Mouse (Mus musculus) ES-Bruce4 (cell line): ENCODE results near the gene Furin. TPM values are rescaled to one million over a fixed set of nuclear protein-coding genes. Genes with fewer than 3 reads are reported as not detected.

Experiments used
- H3K27ac ChIP-seq: 2 replicates; pipeline ENCODE4 v1.5.1; 2012; ENCODE audit warnings: low read length, inconsistent platforms; ENCODE audit not compliant: insufficient read depth
- H3K27me3 ChIP-seq: 2 replicates; pipeline ENCODE4 v1.6.1; 2012; ENCODE audit warnings: mild to moderate bottlenecking, low read length, inconsistent platforms; ENCODE audit not compliant: control insufficient read depth, poor library complexity, insufficient read depth, severe bottlenecking
- H3K36me3 ChIP-seq: 2 replicates; pipeline ENCODE4 v1.6.1; 2012; ENCODE audit warnings: inconsistent platforms, mild to moderate bottlenecking, low read length, moderate library complexity; ENCODE audit not compliant: control insufficient read depth, poor library complexity, insufficient read depth, severe bottlenecking
- H3K4me1 ChIP-seq: one replicate; pipeline ENCODE4 v1.8.1; 2011; ENCODE audit warnings: low read length; ENCODE audit not compliant: control insufficient read depth, insufficient read depth
- H3K4me3 ChIP-seq: 2 replicates; pipeline ENCODE4 v1.5.1; 2011; ENCODE audit warnings: low read depth, mild to moderate bottlenecking, low read length
- H3K9ac ChIP-seq: 2 replicates; pipeline ENCODE4 v1.6.1; 2012; ENCODE audit warnings: low read depth, mild to moderate bottlenecking, inconsistent platforms; ENCODE audit not compliant: poor library complexity, severe bottlenecking
- H3K9me3 ChIP-seq: replicated peaks from 2 replicates; pipeline ENCODE4 v1.6.1; 2012; ENCODE audit warnings: mild to moderate bottlenecking, low read length, inconsistent platforms; ENCODE audit not compliant: control insufficient read depth, poor library complexity, insufficient read depth, severe bottlenecking
- CTCF ChIP-seq: IDR thresholded peaks from one replicate; pipeline ENCODE4 v1.8.1; 2011; ENCODE audit warnings: low read depth, low read length
- EP300 ChIP-seq: IDR thresholded peaks from 2 replicates; pipeline ENCODE4 v1.6.1; 2011; ENCODE audit warnings: low read depth, low read length; ENCODE audit not compliant: insufficient read depth
- POLR2A ChIP-seq: IDR thresholded peaks from one replicate; pipeline ENCODE4 v1.8.1; 2011; ENCODE audit warnings: low read length; ENCODE audit not compliant: insufficient read depth
- polyA plus RNA-seq: library from polyadenylated mRNA; stranded (reverse); fragments of >200 nt; gene quantifications from 2 replicates; pipeline ENCODE4 v1.2.4, GENCODE M21; 2011; ENCODE audit warnings: low read depth; ENCODE audit not compliant: missing spikeins, insufficient read depth, insufficient read length

Gene Furin
- polyA plus RNA-seq, 1 experiment, result 32.5 TPM

DNA sequence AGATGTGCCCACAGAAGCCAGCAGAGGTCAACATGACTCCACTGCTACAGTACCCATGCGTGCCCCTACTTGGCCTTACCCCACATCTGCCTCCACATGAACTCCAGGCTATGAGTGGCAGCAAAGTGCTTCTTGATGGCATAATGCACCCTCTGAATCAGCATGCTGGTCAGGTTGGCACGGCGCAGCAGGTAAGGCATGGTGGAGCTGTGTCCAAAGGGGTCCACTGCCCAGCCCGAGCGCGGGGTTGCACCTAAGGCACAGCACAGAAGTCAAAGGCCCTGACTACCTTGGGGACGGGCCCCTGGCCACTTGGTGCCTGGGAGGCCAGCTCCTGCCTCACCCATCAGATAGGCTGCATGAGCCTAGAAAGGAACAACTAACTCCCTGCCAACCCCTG is 38.0 kb downstream of the Furin start:
- H3K27ac ChIP-seq, result no peak overlapping the region
- H3K36me3 ChIP-seq, result no peaks in the 10 kb centered on the region

DNA sequence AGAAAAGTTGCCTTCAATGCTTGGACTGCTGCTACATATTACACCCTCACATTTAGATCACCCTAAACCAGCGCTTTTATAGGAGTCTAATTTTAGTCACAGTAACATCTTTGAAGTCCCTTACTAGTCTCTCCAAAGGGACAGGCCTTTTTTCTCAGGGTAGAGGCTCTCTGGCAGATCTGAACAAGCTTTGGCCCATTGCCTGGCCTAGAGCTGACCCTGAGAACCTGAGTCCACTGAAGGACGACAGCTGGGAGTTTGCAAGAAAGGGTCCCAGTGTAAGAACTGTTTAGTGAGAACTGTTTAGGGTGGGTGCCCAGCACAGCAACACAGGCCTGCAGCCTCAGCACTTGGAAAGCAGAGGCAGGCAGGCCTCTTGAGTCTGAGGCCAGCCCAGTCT is 39.5 kb downstream of the Furin start:
- no peak overlapping the region for H3K9ac ChIP-seq
- TF ChIP-seq POLR2A (no peak), CTCF (no peak), EP300 (no peak)
- H3K9me3 ChIP-seq, result no peaks in the 10 kb centered on the region
- H3K36me3 ChIP-seq, result no peaks in the 10 kb centered on the region
- no peak overlapping the region for H3K27ac ChIP-seq
- no peaks in the 10 kb centered on the region for H3K4me1 ChIP-seq
- no peaks in the 10 kb centered on the region for H3K27me3 ChIP-seq
- H3K4me3 ChIP-seq, result no peak overlapping the region

More for the DNA sequence above, 38.0 kb downstream of the Furin start:
- no peak for TF ChIP-seq POLR2A
- no peak for TF ChIP-seq EP300
- TF ChIP-seq CTCF, result no peak
- Histone ChIP-seq H3K27me3 (no peaks in the 10 kb centered on the region), H3K4me1 (no peaks in the 10 kb centered on the region), H3K9me3 (no peaks in the 10 kb centered on the region), H3K4me3 (no peak overlapping the region), H3K9ac (no peak overlapping the region)

DNA sequence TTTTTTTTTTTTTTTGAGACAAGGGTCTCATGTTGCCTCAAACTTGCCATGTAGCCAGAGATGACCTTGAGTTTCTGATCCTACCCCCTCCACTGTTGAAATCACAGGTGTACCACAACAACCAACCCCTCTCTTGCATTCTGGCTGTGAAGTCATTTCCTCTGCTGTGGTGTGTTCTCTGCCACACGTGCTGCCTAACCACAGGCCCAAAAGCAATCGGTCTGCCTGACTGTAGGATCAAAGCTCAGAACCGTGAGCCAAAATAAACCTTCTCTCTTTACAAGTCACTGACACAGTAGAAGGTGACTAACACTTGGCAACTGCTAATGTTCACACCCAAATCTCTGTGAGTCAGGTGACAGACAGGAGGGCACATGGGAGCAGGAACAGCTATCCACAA is 44.8 kb downstream of the Furin start:
- Histone ChIP-seq H3K9ac (no peak overlapping the region), H3K36me3 (no peaks in the 10 kb centered on the region), H3K9me3 (no peaks in the 10 kb centered on the region), H3K4me3 (no peak overlapping the region), H3K27me3 (no peaks in the 10 kb centered on the region), H3K27ac (no peak overlapping the region), H3K4me1 (no peaks in the 10 kb centered on the region)
- TF ChIP-seq POLR2A (no peak), EP300 (no peak), CTCF (no peak)

DNA sequence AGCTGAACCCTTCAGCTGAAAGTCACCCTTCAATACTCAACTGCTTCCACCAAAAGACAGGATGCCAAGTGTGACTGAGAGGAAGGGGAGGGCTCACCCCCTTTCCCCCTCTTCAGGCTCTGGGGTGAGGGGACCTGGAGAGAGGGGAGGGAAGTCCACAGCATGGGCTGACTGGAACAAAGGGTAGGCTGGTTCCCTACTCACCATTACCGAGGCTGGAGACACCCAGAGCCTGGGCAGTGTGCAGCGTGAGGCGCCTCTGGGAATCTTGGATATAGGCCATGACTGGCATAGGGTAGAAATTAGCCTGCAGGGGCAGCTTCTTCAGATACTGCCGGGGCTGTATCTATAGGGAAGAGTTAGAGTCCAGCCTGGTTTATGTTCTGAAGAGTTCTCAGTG is 47.2 kb downstream of the Furin start:
- H3K27ac ChIP-seq, result no peak overlapping the region
- no peaks in the 10 kb centered on the region for H3K9me3 ChIP-seq
- H3K36me3 ChIP-seq, result no peaks in the 10 kb centered on the region
- no peak overlapping the region for H3K4me3 ChIP-seq
- TF ChIP-seq CTCF, result no peak
- TF ChIP-seq POLR2A, result no peak
- TF ChIP-seq EP300, result no peak
- H3K27me3 ChIP-seq, result no peaks in the 10 kb centered on the region
- no peak overlapping the region for H3K9ac ChIP-seq
- no peaks in the 10 kb centered on the region for H3K4me1 ChIP-seq

DNA sequence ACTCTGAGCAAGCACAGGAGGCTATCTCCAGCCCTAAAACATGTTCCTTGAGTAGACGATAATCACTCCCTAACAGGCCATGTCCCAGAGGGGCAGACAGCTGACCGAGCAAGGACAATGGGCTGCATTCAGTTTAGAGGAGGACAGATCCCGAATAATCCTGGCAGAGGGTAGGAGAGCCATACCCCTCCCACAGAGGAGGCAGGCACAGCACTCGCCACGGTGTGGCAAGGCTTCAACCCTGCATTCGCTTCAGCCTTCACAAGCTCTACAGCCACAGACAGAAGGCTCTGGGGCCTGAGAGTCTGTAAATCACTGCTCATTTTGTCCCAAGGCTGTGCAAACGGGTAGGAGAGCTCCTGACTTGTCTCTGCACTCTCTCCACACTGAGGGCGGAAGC is 48.1 kb downstream of the Furin start:
- Histone ChIP-seq H3K4me3 (no peak overlapping the region), H3K4me1 (no peaks in the 10 kb centered on the region), H3K9me3 (no peaks in the 10 kb centered on the region), H3K27ac (no peak overlapping the region), H3K27me3 (no peaks in the 10 kb centered on the region), H3K36me3 (no peaks in the 10 kb centered on the region), H3K9ac (no peak overlapping the region)
- TF ChIP-seq EP300 (no peak), CTCF (no peak), POLR2A (no peak)

DNA sequence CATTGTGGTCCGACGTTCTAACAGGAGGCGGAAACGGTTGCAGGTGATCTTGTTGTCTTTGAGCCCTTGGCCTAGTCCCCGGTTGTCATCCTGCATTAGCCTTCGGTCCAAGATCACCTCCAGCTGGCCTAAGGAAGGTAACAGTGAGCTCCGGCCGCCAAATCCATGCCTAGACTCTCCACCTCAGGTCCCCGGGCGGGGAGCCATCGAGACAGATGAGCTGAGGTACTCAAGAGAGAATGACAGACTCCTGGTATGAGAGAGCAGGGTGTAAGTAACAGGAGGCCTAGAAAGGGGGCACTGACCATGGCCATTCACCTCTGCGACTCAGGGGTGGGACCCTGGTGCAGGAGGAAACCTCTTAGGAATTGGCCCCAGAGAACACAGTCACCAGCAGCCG is 48.9 kb downstream of the Furin start:
- Histone ChIP-seq H3K27me3 (no peaks in the 10 kb centered on the region), H3K4me3 (no peak overlapping the region), H3K9me3 (no peaks in the 10 kb centered on the region), H3K4me1 (no peaks in the 10 kb centered on the region), H3K9ac (no peak overlapping the region), H3K36me3 (no peaks in the 10 kb centered on the region), H3K27ac (no peak overlapping the region)
- TF ChIP-seq EP300, result no peak
- no peak for TF ChIP-seq CTCF
